Mouse (Mus musculus) ovary, postnatal 10 days (tissue): ENCODE results near the gene 5730596B20Rik.

Experiments
- DNase-seq: peaks from one replicate; pipeline ENCODE4 v3.0.0; 2022; ENCODE audit warnings: low spot score

5730596B20Rik gene

GRCm38 (mm10) chr6:52225612-52226568, 48.6 kb downstream of the 5730596B20Rik start:
- DNase-seq = no peak

- DNase-seq = no peak
These were observed 49.4 kb downstream of the 5730596B20Rik start for GRCm38 (mm10) chr6:52226569-52227257.

DNA sequence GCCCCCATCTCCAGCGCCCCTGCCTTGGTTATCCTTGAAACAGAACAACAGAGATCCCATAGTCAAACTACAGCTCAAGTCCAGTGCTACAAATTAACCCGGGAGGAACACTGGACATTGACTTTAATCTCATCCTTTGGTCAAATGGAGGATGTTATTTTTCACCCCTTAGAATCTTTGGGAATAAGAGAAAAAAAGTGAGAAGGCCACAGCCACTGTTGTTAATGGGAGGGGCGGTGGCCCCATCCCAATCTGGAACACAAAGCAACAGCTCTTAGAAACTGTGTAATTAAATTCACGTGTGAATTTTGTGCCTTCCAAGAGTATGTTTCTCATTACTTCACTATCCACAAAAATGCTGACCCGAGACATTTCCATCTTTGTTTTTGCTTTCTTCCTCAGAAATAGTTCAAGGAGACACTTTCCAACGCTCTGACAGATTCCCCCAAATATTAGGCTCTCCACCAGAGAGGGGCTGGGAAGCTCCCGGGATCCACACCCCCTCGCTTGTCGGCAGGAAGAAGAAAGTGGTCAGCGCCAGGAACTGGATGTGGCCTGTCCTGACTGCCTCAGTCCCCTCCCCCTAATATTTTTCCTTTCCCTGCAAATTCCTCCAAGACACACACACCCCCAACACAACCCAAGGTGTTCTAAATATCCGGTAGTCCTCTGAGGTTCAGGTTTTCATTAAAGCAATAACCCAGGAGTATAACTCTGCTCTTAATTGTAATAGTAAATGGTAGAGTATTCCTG, 50.3 kb downstream of the 5730596B20Rik start:
- DNase-seq = no peak

GRCm38 (mm10) chr6:52228475-52229465, 51.5 kb downstream of the 5730596B20Rik start:
- DNase-seq = no peak

GRCm38 (mm10) chr6:52229558-52230416, 52.5 kb downstream of the 5730596B20Rik start:
- no peak for DNase-seq
